Mouse (Mus musculus) lung, adult 2 months (tissue): ENCODE measurements around the gene H2al1g.

Source experiments
- CTCF ChIP-seq: fragments of 200-500 bp; IDR thresholded peaks from 2 replicates; pipeline ENCODE4 v1.5.1; 2011; ENCODE audit warnings: mild to moderate bottlenecking, low read length, control low read depth; ENCODE audit not compliant: insufficient read depth
- POLR2A ChIP-seq: fragments of 200-500 bp; IDR thresholded peaks from 2 replicates; pipeline ENCODE4 v1.6.1; 2011; ENCODE audit warnings: low read depth, mild to moderate bottlenecking, control low read depth, low read length, borderline replicate concordance; ENCODE audit errors: extremely low read depth

- TF ChIP-seq CTCF: no peak
- no peak for TF ChIP-seq POLR2A
Observed at GRCm38 (mm10) chrX:11288306-11288882, 29.7 kb upstream of the H2al1g start.
